ENCODE assay signal across 8 mouse cellular contexts in the genomic region with DNA sequence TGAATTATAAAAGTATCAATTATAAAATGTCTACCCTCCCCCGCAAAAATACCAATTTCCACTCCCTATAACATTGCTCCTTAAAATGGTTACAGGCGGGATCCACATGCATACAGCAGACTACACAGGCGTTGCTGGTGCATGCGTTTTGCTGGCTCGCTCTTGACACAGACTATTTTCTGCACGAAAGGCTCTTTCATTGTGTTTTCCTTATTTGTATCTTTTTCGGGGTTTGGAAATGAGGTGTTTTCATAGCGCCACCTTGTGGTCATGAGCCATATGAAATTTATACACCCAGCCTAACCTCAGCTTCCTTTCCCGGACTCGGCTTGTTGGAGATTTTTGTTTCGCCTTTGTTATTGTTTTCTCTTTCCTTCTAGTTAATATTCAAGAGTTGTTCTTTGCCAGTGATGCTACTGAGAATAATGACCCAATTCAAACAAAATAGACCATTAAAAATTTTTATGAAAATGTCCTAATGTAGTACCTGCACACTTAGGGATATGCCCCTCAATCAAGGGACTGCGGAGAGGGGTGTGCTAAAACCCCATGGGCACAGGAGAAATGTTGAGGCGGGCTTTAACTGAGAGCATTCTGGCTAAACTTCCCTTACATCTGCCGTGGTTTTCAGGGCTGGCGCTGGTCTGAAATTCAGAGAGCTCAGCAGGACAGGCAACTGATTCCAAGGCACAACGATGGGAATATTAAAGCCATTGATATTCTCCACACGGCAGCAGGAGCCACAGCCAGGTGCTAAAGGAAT. TPM values are rescaled to one million over a fixed set of nuclear protein-coding genes. Genes with fewer than 3 reads are reported as not detected.
DNase-seq lines count a peak whose midpoint lies in the region; TF ChIP-seq lines count a peak whose summit lies in the region.

No protein-coding gene starts in this region.

- no peak for TF ChIP-seq POLR2A in kidney, adult 2 months (IDR thresholded peaks at IDR 0.05; ENCODE audit: low read depth, low read length)
- TF ChIP-seq POLR2A in small intestine, adult 2 months (IDR thresholded peaks at IDR 0.05; ENCODE audit: low read depth, low read length) = no peak

- WGBS in embryonic facial prominence, embryonic 10.5 days = 26% methylated on average over 17 of the region's 17 CpGs
- WGBS in kidney, adult 2 months = 28% methylated on average over 17 of the region's 17 CpGs
- 27% methylated on average over 17 of the region's 17 CpGs for WGBS in midbrain, embryonic 10.5 days
- WGBS in small intestine, adult 2 months = 29% methylated on average over 17 of the region's 17 CpGs

- peaks cover 23% of the 10 kb centered on the region for H3K4me1 ChIP-seq in embryonic facial prominence, embryonic 10.5 days
- peaks cover 7% of the 10 kb centered on the region for H3K4me1 ChIP-seq in kidney, adult 2 months (ENCODE audit: control insufficient read depth, insufficient read depth, low read length)
- H3K4me1 ChIP-seq in midbrain, embryonic 10.5 days = peaks cover 23% of the 10 kb centered on the region
- no peaks in the 10 kb centered on the region; the same call in 1 of the 2 replicates for H3K4me1 ChIP-seq in small intestine, adult 2 months (ENCODE audit: control insufficient read depth, insufficient read depth, insufficient read length, low read length)

- no peaks in the 10 kb centered on the region for H3K9me3 ChIP-seq in embryonic facial prominence, embryonic 10.5 days
- no peaks in the 10 kb centered on the region for H3K9me3 ChIP-seq in midbrain, embryonic 10.5 days (replicated peaks)

- H3K27me3 ChIP-seq in embryonic facial prominence, embryonic 10.5 days (replicated peaks; ENCODE audit: low read depth, poor library complexity, severe bottlenecking) = peaks cover 21% of the 10 kb centered on the region
- no peaks in the 10 kb centered on the region for H3K27me3 ChIP-seq in kidney, adult 2 months (replicated peaks; ENCODE audit: control insufficient read depth, insufficient read depth, low read length)
- H3K27me3 ChIP-seq in midbrain, embryonic 10.5 days (ENCODE audit: low read depth, poor library complexity, severe bottlenecking) = peaks cover 14% of the 10 kb centered on the region; the same call in 1 of the 2 replicates
- no peaks in the 10 kb centered on the region for H3K27me3 ChIP-seq in small intestine, adult 2 months (ENCODE audit: control insufficient read depth, insufficient read depth, low read length)

- H3K36me3 ChIP-seq in embryonic facial prominence, embryonic 10.5 days (replicated peaks) = no peaks in the 10 kb centered on the region
- no peaks in the 10 kb centered on the region for H3K36me3 ChIP-seq in kidney, adult 2 months (ENCODE audit: control insufficient read depth, insufficient read depth, low read length)
- H3K36me3 ChIP-seq in midbrain, embryonic 10.5 days = no peaks in the 10 kb centered on the region
- H3K36me3 ChIP-seq in small intestine, adult 2 months (ENCODE audit: control insufficient read depth, insufficient read depth, low read length) = no peaks in the 10 kb centered on the region

- intact Hi-C loops in left cerebral cortex, postnatal 4 days (cut with DNase I) = loop anchor here (5.0 to 10.0 kb wide), 2 partner anchors 310 to 918 kb away; no protein-coding TSS in a partner anchor

- peak; percentile 91 for DNase-seq in 3T3-L1 (ENCODE audit: low read depth, low spot score)
- DNase-seq in adrenal gland, postnatal 10 days = peak; percentile 80
- DNase-seq in embryonic facial prominence, embryonic 10.5 days (ENCODE audit: low spot score) = peak; percentile 67
- DNase-seq in heart, adult 9 months (ENCODE audit: low spot score in 2 of 2) = peak; percentile 63 to 81
- DNase-seq in kidney, adult 2 months = peak; percentile 84
- peak; percentile 64 for DNase-seq in left cerebral cortex, postnatal 4 days
- peak; percentile 64 for DNase-seq in midbrain, embryonic 10.5 days (ENCODE audit: low spot score)

- peak; percentile 50 for TF ChIP-seq CTCF in kidney, adult 2 months (conservative IDR thresholded peaks at IDR 0.05; ENCODE audit: insufficient read depth, insufficient read length, low read depth, low read length)
- peak; percentile 55; the same call in 1 of the 2 replicates for TF ChIP-seq CTCF in small intestine, adult 2 months (IDR thresholded peaks at IDR 0.05; ENCODE audit: extremely low read depth, insufficient read length, insufficient replicate concordance, low read depth, low read length)

- H3K27ac ChIP-seq in embryonic facial prominence, embryonic 10.5 days (replicated peaks) = no peak overlapping the region
- H3K27ac ChIP-seq in kidney, adult 2 months (ENCODE audit: insufficient read depth, low read depth, low read length) = peak overlapping the region; percentile 39; the same call in 1 of the 2 replicates
- H3K27ac ChIP-seq in midbrain, embryonic 10.5 days (replicated peaks) = no peak overlapping the region
- no peak overlapping the region for H3K27ac ChIP-seq in small intestine, adult 2 months (ENCODE audit: insufficient read depth, low read depth, low read length)

- peak overlapping the region; percentile 21; the same call in 1 of the 2 replicates for H3K4me3 ChIP-seq in embryonic facial prominence, embryonic 10.5 days
- no peak overlapping the region; the same call in 1 of the 2 replicates for H3K4me3 ChIP-seq in kidney, adult 2 months (ENCODE audit: insufficient read depth, low read depth, low read length)
- peak overlapping the region; percentile 12; the same call in 1 of the 2 replicates for H3K4me3 ChIP-seq in midbrain, embryonic 10.5 days
- H3K4me3 ChIP-seq in small intestine, adult 2 months (ENCODE audit: low read depth, low read length) = no peak overlapping the region

RNA-seq across cellular contexts. Expression of gene Cd180, which starts 48.4 kb away (rescaled TPM):
- 1 to 10 TPM; 3.0 to 3.1 TPM for total RNA-seq in adrenal gland, postnatal 10 days (2021)
- polyA plus RNA-seq in embryonic facial prominence, embryonic 10.5 days (2016; fragmentation: Nextera tagmentation; extraction: Ambion mirVana) = 0.10 and 0.31 TPM in 2 replicates
- 1.0 and 2.1 TPM in 2 replicates for polyA plus RNA-seq in kidney, adult 2 months (2012; rRNA removed)
- 1 to 10 TPM; 1.4 to 2.2 TPM for total RNA-seq in left cerebral cortex, postnatal 4 days (2021)
- 0.45 and 0.51 TPM in 2 replicates for polyA plus RNA-seq in midbrain, embryonic 10.5 days (2016; fragmentation: Nextera tagmentation; extraction: Ambion mirVana)
- polyA plus RNA-seq in small intestine, adult 2 months (2012; rRNA removed) = 0.28 and 0.76 TPM in 2 replicates

Comparison
In these comparisons a context has a peak if more than half of its experiments do, and no peak if none do; other contexts are left out.
1. H3K4me3 ChIP-seq: peak in embryonic facial prominence, embryonic 10.5 days (single experiment) and midbrain, embryonic 10.5 days (single experiment); none in kidney, adult 2 months (single experiment) and small intestine, adult 2 months (single experiment).
2. Peak in every context shown above with its lines, with median percentiles within 50 percentile points of each other: DNase-seq.